Mouse (Mus musculus) left cerebral cortex, postnatal 10 days (tissue): Measurements from ENCODE around the gene Il2rb. TPM values are rescaled to one million over a fixed set of nuclear protein-coding genes. Genes with fewer than 3 reads are reported as not detected.

ENCODE experiments used
- DNase-seq, 2 experiments: peaks; one replicate each; pipeline ENCODE4 v3.0.0; 2021 to 2022; ENCODE audit warnings: low spot score in 2 of 2, mixed read lengths in 1 of 2; ENCODE audit errors: extremely low spot score in 1 of 2
- intact Hi-C: fragments of 180-260 bp; cut with DNase I; formaldehyde crosslinking; loops from one replicate; pipeline ENCODE4 v1.15.1; 2025
- total RNA-seq, 2 experiments: library from RNA; stranded (reverse); gene quantifications; 2 replicates each; pipeline ENCODE4 v1.2.3; 2021

Il2rb gene
- total RNA-seq, 2 experiments from 2014 or later: 0.17 TPM; not detected in 1

- peak; percentile 40 to 70 for DNase-seq
- intact Hi-C loops: loop anchor here (5.0 kb wide), 1 partner anchor 178 kb away; no protein-coding TSS in a partner anchor
Measured at GRCm38 (mm10) chr15:78434896-78435520, 60.1 kb downstream of the Il2rb start.

- intact Hi-C loops: no loop called here
- DNase-seq: no peak
Measured at GRCm38 (mm10) chr15:78431541-78432121, 63.4 kb downstream of the Il2rb start.

- DNase-seq: no peak
- intact Hi-C loops: no loop called here
Measured at GRCm38 (mm10) chr15:78430874-78431273, 64.2 kb downstream of the Il2rb start.

GRCm38 (mm10) chr15:78429871-78430622 is 65.0 kb downstream of the Il2rb start:
- intact Hi-C loops: loop anchor here (10.0 kb wide), 1 partner anchor 445 kb away; no protein-coding TSS in a partner anchor
- DNase-seq: peak in 1 of 2 experiments; percentile 62

Other genes with a start within 250 kb of the Il2rb start
- under 1 TPM; 0.69 to 0.77 TPM for gene Csf2rb2, start 189.6 kb downstream of the Il2rb start, total RNA-seq
- 1 to 10 TPM; 2.3 TPM for gene Csf2rb, start 169.5 kb downstream of the Il2rb start, total RNA-seq
- gene Tex33, start 99.4 kb downstream of the Il2rb start, total RNA-seq: under 1 TPM; 0.39 to 0.51 TPM
- gene Tst, start 89.4 kb downstream of the Il2rb start, total RNA-seq: 10 to 100 TPM; 33.8 to 42.9 TPM
- gene Mpst, start 88.9 kb downstream of the Il2rb start, total RNA-seq: 10 to 100 TPM; 56.3 to 56.5 TPM
- 100 to 1,000 TPM; 239 to 255 TPM for gene Kctd17, start 66.7 kb downstream of the Il2rb start, total RNA-seq
- not detected for gene Tmprss6, start 26.6 kb downstream of the Il2rb start, total RNA-seq
- gene C1qtnf6, start 36.1 kb upstream of the Il2rb start, total RNA-seq: 10 to 100 TPM; 14.4 to 15.9 TPM
- 10 to 100 TPM; 12.9 to 14.4 TPM for gene Sstr3, start 49.4 kb upstream of the Il2rb start, total RNA-seq
- 1 to 10 TPM; 1.6 to 2.1 TPM for gene Rac2, start 77.5 kb upstream of the Il2rb start, total RNA-seq
- 10 to 100 TPM; 10.4 to 11.6 TPM for gene Cyth4, start 101.8 kb upstream of the Il2rb start, total RNA-seq
- gene Elfn2, start 223.5 kb upstream of the Il2rb start, total RNA-seq: 100 to 1,000 TPM in 1 of 2 experiments, 10 to 100 TPM in 1; 92.2 to 116 TPM